Mouse (Mus musculus) bone marrow, adult 2 months (tissue): ENCODE measurements around the gene Cyp27b1. TPM values are rescaled to one million over a fixed set of nuclear protein-coding genes. Genes with fewer than 3 reads are reported as not detected.

Source experiments
- H3K27ac ChIP-seq: fragments of 200-500 bp; 2 replicates; pipeline ENCODE4 v1.5.1; 2012; ENCODE audit warnings: low read depth, mild to moderate bottlenecking, control low read depth, inconsistent platforms, low read length; ENCODE audit not compliant: control insufficient read depth, poor library complexity, insufficient read depth
- H3K4me1 ChIP-seq: fragments of 200-500 bp; 2 replicates; pipeline ENCODE4 v1.6.1; 2011; ENCODE audit warnings: low read length; ENCODE audit not compliant: control insufficient read depth, insufficient read depth
- H3K4me3 ChIP-seq: fragments of 200-500 bp; replicated peaks from 2 replicates; pipeline ENCODE3; 2011; ENCODE audit warnings: mild to moderate bottlenecking, low read depth, low read length, control low read depth; ENCODE audit not compliant: control insufficient read depth
- CTCF ChIP-seq: fragments of 200-500 bp; IDR thresholded peaks from 2 replicates; pipeline ENCODE4 v1.5.1; 2011; ENCODE audit warnings: low read length, control low read depth; ENCODE audit not compliant: control insufficient read depth, insufficient read depth
- POLR2A ChIP-seq: fragments of 200-500 bp; IDR thresholded peaks from 2 replicates; pipeline ENCODE4 v1.6.1; 2011; ENCODE audit warnings: low read depth, mild to moderate bottlenecking, control low read depth, low read length, borderline replicate concordance; ENCODE audit not compliant: control insufficient read depth
- WGBS: fragments of 180-500 bp; shearing (Covaris S2); methylation state at CpG from one replicate; pipeline ENCODE4 v1.1.7; 2018; 5-methylcytosine and 5-hydroxymethylcytosine counted together
- polyA plus RNA-seq: library from polyadenylated mRNA; stranded (reverse); fragments of >200 nt; gene quantifications from 2 replicates; pipeline ENCODE4 v1.2.4, GENCODE M21; 2011; ENCODE audit warnings: low replicate concordance; ENCODE audit not compliant: missing spikeins, insufficient read depth, insufficient read length

Gene Cyp27b1
- polyA plus RNA-seq, 1 experiment, result not detected

DNA sequence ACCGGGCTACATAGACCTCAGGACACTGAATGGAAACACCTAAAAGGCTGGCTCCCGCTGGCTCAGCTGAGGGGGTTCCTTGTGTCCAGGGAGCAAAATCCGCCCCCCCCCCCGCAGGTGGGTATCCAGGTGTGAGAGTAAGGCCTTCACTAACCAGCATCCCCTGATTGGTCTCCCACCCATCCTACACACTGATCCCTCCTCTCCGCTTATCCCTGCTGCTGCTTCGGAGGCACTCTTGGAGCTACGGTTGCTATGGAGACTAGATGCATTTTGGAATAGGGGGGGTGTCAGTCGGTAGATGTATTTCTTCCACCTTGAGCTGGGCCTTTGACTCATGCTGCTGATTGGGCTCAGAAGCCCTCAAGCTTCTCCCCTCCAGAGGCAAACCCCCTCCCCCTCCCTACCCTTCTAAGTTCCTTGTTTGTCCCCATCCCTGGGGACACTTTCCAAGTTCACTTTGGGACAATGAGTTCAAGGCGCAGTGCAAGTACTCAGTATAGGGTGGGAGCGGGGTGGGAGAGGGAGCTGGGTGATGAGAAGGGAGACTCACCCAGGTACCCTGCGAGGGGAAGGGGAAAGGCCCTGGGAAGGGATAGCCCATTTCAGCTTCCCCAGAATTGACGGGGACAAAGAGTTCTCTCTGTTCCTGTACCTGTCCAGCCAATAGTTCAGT is 30.1 kb downstream of the Cyp27b1 start:
- TF ChIP-seq POLR2A (no peak), CTCF (no peak)
- 73% methylated on average over 12 of the region's 12 CpGs for WGBS
- Histone ChIP-seq H3K4me3 (no peak overlapping the region), H3K27ac (no peak overlapping the region), H3K4me1 (no peaks in the 10 kb centered on the region; the same call in 1 of the 2 replicates)

DNA sequence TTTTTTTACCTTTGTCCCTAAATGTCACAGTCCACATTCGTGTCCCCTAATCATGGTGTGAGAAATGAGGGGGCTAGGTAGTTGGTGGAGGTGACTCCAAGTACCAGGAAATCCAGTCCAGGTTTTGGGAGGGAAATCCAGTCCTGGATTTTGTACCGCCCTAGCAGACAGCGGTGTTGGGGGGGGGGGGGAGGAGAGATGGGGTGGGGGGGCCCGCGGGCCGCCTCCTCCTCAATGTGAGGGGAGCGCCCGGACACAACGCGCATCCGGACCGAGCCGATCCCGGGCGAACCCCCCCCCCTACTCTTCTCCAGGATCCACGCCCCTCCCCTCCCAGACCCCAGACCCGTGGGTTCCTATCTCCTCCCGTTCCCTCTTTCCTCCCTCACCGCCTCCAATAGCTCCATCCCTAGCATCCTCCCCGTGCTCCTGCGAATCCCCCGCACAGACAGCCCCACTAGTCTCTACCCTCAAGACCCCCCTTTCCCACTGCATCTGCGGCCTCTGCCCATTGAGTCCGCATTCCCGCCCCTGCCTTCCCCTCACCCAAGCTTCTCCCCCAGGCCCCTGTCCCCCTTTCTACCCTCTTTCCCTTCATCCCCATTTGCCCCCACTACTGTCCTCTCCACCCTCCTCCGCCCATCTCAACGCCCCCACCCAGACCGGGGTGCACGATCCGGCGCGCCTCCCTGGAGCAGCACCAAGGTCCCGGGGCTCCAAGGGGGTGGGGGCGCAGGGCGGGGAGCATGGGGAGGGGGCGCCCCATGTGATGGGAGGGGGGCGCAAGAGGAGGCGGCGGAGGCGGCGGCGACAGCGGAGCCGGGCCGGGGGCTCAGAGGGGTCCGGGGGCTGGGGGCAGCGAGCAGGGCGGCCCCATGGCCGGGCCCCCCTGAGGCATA is 30.9 kb downstream of the Cyp27b1 start:
- H3K4me3 ChIP-seq, result no peak overlapping the region
- TF ChIP-seq CTCF (no peak), POLR2A (no peak)
- H3K27ac ChIP-seq, result no peak overlapping the region
- 81% methylated on average over 49 of the region's 49 CpGs for WGBS
- H3K4me1 ChIP-seq, result no peaks in the 10 kb centered on the region; the same call in 1 of the 2 replicates

DNA sequence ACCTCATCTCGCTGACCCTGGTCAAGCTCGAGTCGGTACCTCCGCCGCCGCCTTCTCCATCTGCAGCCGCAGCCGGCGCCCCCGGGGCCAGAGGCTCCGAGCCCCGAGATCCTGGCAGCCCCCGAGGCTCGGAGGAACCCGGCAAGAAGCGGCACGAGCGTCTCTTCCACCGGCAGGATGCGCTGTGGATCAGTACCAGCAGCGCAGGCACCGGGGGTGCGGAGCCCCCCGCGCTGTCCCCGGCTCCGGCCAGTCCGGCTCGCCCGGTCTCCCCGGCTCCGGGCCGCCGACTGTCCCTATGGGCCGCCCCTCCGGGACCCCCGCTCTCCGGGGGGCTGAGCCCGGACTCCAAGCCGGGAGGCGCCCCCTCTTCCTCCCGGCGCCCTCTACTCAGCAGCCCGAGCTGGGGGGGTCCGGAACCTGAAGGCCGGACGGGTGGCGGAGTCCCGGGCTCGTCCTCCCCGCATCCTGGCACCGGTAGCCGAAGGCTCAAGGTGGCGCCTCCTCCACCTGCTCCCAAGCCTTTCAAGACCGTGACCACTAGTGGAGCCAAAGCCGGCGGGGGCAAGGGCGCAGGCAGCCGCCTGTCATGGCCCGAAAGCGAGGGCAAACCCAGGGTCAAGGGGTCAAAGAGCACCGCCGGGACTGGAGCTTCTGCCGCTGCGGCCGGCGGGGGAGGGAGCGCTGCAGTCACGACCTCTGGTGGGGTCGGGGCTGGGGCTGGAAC is 31.8 kb downstream of the Cyp27b1 start:
- H3K27ac ChIP-seq, result no peak overlapping the region
- 89% methylated on average over 63 of the region's 70 CpGs for WGBS
- no peak overlapping the region for H3K4me3 ChIP-seq
- no peaks in the 10 kb centered on the region; the same call in 1 of the 2 replicates for H3K4me1 ChIP-seq
- TF ChIP-seq POLR2A, result no peak
- no peak for TF ChIP-seq CTCF

DNA sequence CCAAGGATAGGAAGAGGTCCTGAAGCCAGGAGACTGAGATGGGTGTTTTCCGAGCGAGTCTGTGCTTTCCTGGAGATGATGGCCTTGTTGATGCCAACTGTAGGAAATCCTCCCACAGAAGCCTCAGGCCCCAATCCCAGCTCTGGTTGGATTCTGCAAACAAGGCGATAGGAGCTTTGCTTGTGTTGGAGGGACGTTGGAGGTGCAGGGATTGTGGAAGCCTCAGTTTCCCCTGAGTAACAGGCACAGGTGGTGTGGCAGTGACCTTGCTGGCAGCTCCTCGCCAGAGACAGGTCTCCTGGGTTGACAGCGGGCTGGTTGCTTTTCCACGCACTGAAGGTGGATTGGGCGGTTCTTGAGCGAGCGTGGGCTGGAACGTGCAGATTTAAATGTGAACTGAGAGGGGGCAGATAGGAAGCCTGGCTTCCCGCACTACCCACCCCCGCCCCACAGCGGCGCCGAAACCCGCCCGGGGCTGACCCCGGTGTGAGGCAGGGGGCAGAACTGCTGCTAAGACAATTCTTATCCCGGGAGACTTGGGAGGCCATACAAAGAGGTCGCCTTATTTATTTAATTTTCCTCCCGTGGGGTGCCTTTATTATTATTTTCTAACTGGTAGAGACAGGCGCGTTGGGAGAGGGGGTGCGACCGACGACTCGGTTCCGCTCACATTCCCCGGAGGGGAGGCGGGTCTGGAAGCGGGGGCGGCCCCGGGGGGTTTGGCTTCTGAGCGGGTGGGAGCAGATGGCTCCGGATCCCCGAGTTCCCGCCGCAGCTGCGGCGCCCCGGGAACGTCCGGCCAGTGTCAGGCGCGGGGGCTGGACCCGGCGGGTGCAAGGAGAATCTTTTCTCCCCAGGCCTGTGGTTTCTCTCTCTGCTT is 33.1 kb downstream of the Cyp27b1 start:
- Histone ChIP-seq H3K4me3 (no peak overlapping the region), H3K27ac (no peak overlapping the region), H3K4me1 (no peaks in the 10 kb centered on the region; the same call in 1 of the 2 replicates)
- 85% methylated on average over 48 of the region's 48 CpGs for WGBS
- TF ChIP-seq POLR2A, result no peak
- no peak for TF ChIP-seq CTCF

DNA sequence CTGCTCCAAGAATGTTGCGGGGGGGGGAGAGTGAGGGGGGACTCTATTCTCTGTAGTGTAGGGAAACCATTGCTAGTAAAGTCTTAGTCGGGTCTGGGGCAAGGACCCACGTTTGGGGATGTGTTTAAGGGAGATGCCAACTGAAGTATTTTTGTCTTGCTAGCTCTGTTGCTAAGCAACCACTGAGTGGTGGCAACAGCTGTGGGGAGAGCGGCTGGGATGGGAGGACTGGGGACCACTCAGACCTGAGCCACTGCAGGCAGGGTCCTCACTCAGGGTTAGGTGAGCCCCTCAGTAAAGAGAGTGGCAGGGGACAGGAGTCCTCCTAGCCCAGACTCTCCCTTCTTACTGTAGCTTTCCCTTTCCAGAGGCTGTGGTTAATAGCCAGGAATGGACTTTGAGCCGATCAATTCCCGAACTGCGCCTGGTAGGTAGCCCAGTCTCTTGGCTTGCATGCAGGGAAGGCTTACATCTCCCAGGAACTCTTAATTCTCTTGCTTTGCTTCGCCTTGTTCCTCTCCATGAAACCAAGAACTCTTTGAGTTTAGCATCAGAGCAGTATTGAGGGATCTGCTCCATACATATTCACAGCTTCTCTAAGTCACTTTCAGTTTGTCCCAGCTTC is 34.1 kb downstream of the Cyp27b1 start:
- Histone ChIP-seq H3K4me1 (no peaks in the 10 kb centered on the region), H3K27ac (no peak overlapping the region), H3K4me3 (no peak overlapping the region)
- TF ChIP-seq CTCF (no peak), POLR2A (no peak)
- WGBS, result 69% methylated on average over 8 of the region's 8 CpGs

DNA sequence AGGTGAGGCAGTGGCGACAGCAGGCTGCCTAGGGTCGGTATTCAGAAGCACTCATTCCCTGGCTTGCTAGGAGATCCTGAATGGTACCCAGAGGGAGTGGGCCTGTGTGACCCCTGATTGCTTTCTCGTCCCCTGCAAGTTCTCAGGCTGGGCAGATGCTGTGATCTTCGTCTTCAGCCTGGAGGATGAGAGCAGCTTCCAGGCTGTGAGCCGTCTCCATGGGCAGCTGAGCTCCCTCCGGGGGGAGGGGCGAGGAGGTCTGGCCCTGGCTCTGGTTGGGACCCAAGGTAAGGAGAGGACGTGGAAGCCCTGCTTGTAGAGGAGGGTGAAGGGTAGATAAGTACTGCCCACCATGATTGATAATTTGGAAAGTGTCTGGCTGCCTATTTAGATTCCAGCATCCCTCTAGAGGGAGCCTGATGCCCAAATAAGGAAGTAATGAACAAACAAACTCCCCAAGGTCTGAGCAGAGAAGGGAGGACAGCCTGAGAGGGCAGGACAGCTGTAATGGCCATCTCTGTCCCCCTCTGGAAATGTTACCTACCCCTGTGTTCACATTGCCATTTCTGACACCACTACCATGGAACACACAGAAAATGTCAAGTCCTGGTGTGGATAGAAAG is 35.4 kb downstream of the Cyp27b1 start:
- Histone ChIP-seq H3K27ac (no peak overlapping the region), H3K4me3 (no peak overlapping the region), H3K4me1 (no peaks in the 10 kb centered on the region)
- 84% methylated on average over 8 of the region's 8 CpGs for WGBS
- TF ChIP-seq POLR2A (no peak), CTCF (no peak)

DNA sequence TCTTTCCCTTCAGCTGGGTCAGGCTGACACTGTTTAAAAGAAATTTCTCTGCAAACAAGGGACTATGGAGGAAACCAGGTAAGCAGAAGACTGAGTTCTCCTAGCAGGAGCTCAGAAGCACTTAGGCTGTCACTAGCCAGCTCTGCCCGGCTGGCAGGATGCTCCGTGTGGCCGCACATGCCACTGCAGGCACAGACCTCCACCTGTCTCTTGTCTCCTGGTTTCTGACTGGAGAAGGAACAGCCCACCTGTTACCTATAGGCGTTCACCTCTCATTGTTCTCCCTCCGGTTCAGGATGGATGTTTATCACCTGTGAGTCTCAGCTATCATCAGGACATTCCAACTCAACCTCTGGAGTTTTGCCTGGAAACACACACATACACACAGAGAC is 35.9 kb downstream of the Cyp27b1 start:
- no peak overlapping the region for H3K4me3 ChIP-seq
- no peak overlapping the region for H3K27ac ChIP-seq
- TF ChIP-seq CTCF (no peak), POLR2A (no peak)
- H3K4me1 ChIP-seq, result no peaks in the 10 kb centered on the region
- WGBS, result 87% methylated on average over 5 of the region's 5 CpGs
